Mouse (Mus musculus): ENCODE measurements around the gene Amacr.

DNA sequence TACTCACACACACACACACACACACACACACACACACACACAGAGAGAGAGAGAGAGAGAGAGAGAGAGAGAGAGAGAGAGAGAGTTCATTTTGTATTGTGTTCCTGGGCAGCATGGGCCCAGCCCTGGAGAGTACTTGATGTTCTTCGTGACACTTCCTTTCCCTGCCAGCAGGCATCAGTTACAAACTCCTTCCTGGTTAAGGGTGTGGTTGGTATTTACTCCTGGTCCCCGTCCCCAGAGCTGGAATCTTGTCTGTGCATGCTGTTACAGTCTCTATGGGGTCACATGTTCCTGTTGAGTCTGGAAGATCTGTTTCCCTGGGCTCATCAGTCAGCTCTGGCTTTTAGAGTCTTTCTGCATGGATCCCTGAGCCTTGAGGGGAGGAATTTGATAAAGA, 8.9 kb downstream of the Amacr start:
- TF ChIP-seq CTCF (conservative IDR thresholded peaks at IDR 0.05; ENCODE audit: low read length) (no peak), NANOG (IDR thresholded peaks at IDR 0.05; ENCODE audit: borderline replicate concordance, low read length) (no peak)

All from E14TG2a.4 (cell line).